Mouse (Mus musculus) hematopoietic stem cell, adult 5-6 weeks (primary cell): ENCODE results near the gene Ghrh. TPM values are rescaled to one million over a fixed set of nuclear protein-coding genes. Genes with fewer than 3 reads are reported as not detected.

Experiments
- ATAC-seq, 2 experiments: fragments of 125-278 bp in 1 of 2; replicated peaks in 1 of 2; 2 replicates each; pipeline ENCODE4 v1.8.0; 2016 to 2017; ENCODE audit warnings: inconsistent platforms in 2 of 2, mild to moderate bottlenecking in 2 of 2, moderate number of reproducible peaks in 2 of 2, low read depth in 1 of 2, moderate TSS enrichment in 1 of 2; ENCODE audit not compliant: low FRiP score in 2 of 2, poor library complexity in 2 of 2, severe bottlenecking in 2 of 2, insufficient read depth in 1 of 2, low TSS enrichment in 1 of 2
- total RNA-seq: library from RNA; stranded (forward); fragments of 172-1452, 232-1000 nt; gene quantifications from 2 replicates; pipeline ENCODE4 v1.2.3, GENCODE M21; 2017

Gene Ghrh
- total RNA-seq, 1 experiment from 2014 or later, result not detected

DNA sequence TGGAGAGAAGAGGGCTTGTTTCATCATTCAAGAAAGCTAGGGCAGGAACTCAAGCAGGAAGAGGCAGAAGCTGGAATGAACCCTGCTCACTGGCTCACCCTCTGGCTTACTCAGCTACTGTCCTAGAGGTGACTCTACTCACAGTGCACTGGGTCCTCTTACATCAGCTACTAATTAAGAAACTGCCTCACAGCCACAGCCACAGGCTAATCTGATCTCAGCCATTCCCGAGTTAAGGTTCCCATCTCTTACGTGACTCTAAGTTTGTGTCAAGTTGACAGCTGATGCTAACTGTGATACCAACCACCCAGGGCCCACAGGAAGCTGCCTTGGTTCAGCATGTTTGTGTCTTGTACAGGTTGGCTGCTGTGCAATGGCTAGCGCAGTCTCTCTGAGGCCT, 15.7 kb upstream of the Ghrh start:
- no peak for ATAC-seq

DNA sequence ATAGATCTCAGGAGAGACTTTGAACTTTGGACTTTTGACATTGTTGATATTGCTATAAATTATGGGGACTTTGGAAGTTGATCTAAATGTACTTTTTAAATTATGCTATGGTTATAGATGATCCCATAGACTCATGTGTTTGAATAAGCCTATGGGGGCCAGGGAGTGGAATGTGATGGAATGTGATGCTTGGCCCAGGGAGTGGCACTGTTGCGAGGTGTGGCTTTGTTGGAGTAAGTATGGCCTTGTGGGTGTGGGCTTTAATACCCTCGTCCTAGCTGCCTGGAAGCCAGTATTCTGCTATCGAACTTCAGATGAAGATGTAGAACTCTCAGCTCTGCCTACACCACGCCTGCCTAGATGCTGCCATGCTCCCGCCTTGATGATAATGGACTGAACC, 12.7 kb upstream of the Ghrh start:
- ATAC-seq, result no peak

DNA sequence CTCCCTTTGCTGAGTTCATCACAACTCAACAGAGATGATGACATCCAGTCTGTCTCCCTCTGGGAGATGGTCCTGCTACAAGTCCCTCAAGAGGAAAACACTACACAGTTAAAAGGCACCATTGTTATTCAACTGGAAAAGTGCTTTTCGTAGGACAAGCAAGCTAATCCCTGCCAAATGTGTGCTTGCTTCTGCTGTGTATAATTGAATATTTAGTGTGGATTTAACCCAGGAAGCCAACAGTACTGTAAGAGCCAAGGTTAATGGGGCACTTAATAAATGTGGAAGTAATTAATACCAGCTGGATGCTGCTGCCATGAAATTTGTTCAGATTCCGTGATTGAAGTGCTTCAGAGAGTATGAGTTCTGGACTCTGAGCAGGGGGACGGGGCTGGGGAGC, 6.8 kb upstream of the Ghrh start:
- ATAC-seq, result no peak

DNA sequence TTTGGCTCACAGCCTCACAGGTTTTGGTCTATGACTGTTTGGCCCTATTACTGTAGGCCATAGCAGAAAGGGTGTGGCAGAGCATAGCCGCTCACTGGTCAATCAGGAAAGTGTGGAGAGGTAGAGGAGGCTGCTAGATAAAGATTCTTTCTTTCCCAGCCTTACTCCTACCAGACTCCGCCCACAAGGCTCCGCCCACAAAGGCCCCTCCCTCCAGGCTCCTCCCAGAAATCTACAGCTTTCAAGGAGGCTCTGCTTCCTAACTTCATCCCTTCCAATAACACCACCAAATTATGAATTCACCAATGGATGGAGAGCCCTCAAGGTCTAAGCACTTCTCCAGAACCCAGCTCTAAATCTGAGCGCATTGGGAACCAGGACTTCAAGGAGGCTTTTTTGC, 5.9 kb upstream of the Ghrh start:
- no peak for ATAC-seq

DNA sequence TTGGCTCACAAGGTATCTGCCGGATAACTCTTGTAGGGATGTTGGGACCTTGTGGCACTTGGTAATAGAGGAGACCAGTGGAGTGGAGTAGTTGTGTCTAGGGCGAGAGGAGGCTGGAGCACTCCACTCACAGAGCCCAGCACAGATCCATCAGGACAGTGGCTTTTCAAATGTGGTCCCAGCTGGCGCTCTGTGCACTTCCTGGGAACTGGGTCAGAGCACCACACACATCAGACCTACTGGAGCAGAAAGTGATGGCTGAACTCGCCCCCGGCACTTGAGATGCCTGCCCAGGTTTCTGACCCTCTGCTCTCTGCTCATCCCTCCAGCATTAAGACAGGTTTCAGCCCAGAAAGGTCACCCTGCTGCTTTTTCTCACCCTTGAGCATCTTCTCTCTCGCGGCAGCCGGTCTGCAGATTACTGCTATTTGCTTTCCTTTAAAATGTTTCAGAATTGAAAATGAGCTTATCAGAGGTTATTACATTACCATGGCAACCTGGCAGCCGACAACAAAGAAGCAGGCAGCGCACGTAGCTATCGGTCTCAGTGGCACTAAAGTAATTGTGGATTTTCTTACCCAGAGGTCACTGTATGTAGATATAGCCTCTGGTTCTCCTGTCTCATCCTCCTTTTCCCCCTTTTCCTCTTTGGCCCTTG, 1.9 kb upstream of the Ghrh start:
- ATAC-seq, result no peak

DNA sequence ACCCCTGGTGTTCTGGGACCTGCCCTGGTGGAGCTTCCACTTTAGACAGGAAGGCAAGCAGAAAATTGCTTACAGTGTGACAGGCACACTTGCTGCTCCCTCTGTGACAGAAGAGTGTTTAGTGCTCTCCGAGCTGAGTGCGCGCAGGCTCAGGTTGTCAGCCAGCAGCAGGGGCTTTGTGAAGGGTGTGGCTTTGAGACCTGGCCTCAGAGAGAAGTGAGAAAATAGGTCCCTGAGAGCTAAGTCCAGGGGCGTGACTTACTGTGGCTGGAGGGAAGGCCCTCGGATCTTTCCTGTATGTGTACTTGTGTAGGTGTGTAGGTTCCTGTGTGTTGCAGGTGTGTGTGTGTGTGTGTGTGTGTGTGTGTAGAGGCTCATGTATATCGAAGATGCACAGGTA, 4.0 kb downstream of the Ghrh start:
- no peak for ATAC-seq

DNA sequence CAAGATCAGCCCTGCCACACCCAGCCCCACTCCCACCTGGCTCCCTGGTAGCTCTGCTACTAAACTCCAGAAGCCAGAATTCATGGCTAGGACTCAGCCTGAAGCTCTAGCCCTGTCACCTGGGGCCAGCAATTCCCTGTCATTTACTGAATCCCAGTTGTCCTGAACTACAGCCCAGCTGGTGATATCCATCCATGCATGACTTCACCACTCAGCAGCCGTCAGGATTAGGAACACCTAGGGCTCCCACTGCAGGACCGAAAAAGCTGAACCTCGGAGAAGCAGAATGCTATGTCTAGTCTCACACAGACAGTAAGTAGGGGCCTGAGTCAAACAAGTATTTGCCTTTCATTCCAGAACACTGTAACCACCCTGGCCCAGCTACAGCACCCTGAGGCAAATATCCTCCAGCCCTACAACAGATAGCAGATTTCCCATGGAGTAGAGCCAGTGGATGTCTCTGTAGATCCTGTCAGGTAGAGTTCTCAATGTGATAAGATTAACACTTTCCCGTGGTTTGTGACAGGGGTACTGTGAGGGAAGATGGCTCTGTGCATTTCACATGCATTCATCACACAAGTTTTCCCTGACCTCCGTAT, 4.9 kb downstream of the Ghrh start:
- no peak for ATAC-seq

DNA sequence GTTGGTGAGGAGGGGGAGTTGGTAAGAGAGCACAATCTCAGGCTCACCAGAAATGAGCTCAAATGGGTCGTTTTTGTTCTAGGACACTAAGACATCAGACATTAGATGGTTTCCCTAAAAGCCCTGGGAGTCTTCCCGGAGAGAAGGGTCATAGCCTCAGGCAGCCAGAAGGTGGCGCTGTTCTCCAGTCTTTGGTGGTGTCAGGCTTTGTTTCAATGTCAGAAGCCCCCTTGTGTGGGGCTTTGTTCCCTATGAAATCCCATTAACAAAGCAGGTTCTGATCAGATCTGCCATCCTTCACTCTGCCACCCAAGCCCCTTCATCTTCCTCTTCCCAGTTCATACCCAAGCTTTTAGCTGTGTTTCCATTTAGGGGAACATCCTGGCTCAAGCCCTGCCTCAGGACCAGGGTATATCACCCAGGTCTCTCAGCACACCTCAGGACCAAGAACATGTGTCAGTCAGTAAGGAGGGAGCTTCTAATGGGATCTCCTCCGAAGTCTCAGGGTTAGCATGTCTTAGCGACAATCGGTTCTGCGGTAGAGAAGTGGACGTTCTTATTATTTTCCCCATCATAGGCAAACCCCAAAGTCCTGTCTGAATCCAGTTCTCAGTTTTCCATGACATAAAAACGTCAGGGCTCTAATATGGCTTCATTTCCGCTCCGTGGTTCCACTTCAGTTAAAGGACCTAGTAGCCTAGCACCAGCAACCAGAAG, 5.6 kb downstream of the Ghrh start:
- ATAC-seq, result peak in 1 of 2 experiments; percentile 60; a peak in 2 of 4 replicates

DNA sequence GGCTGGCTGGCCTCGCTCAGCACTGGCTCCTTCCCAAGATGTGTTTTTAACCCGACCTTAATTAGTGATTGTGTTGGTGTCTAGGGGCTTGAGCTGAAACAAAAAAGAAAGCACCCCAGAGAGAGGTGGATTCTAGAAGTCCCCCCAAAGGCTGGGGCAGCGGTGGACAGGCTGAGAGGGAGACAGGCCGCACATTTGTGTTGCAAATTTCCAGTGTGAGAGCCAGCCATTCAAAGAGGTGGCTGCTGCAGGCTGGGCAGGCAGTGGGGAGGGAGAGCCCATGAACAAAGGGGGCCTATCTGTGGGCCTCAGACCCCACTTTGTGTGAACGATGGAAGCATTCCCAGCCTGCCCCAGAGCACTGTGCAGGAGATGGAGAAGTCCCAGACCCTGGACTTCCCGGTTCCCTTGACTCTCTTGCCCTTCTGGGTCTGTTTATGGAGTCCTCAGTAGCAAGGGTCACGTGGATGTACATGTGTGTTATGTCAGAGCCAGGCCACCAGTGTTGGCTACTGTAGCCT, 7.0 kb downstream of the Ghrh start:
- no peak for ATAC-seq

DNA sequence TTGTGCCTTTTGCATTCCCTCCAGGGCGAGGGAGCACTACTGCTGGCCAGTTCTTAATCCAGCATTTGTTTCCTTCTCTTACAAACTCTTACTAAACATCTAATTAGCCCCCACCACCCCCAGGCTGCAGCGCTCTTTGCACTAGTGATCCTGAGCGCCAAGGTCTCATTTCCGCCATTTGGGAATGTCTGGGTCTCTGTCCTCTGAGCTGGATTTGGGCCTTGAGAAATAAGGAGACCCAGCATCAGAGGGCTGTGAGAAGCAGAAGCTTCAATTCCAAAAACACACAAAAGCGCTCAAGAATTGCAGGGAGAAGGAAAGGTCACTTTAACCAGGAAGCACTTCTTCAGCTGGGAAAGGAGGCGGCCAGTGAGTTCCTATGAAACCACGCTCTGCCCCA, 7.8 kb downstream of the Ghrh start:
- ATAC-seq, result no peak

- ATAC-seq, result peak; percentile 67 to 69; a peak in 3 of 4 replicates
Measured at GRCm38 (mm10) chr2:157338663-157339062, 8.6 kb downstream of the Ghrh start.

- no peak for ATAC-seq
Measured at GRCm38 (mm10) chr2:157332059-157332458, 15.2 kb downstream of the Ghrh start.

- ATAC-seq, result no peak
Measured at GRCm38 (mm10) chr2:157328570-157328969, 18.7 kb downstream of the Ghrh start.

DNA sequence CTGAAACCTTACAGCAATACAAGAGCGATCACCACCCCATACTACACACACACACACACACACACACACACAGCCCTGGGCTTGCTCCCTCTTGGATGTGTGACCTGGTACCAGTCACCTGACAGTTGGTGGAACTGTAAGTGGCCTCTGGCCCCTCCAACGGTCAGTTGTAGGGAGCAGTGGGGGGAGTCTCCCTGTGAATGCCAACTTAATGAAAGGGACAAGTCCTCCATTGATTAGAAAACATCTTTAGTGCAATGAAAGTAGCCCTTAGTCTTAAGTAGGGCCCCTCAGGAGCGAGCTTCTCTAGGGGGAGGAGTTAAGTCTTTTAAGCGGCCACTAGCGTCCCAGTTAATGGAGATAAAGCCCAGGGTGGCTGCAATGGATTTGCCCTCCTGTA, 19.2 kb downstream of the Ghrh start:
- no peak for ATAC-seq

DNA sequence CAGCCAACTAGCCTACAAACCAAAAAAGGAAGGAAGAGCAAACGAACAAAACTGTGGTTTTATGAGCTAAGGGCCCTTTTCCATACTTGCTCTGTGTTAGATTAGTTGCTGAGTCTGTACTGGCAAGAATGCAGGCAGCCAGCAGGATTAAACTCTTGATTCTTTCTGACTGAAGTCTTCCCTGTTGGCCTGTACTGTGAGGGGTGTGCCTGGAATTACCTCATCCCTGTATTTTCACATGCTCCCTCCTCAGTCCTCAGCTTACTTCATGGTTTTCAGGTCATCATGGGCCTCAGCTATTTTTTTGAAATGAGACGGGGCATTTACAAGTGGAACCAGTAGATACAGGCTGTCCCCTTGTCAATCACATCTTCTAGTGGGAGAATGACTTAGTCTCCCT, 22.1 kb downstream of the Ghrh start:
- no peak for ATAC-seq

- ATAC-seq, result no peak
Measured at GRCm38 (mm10) chr2:157322029-157322766, 25.1 kb downstream of the Ghrh start.

DNA sequence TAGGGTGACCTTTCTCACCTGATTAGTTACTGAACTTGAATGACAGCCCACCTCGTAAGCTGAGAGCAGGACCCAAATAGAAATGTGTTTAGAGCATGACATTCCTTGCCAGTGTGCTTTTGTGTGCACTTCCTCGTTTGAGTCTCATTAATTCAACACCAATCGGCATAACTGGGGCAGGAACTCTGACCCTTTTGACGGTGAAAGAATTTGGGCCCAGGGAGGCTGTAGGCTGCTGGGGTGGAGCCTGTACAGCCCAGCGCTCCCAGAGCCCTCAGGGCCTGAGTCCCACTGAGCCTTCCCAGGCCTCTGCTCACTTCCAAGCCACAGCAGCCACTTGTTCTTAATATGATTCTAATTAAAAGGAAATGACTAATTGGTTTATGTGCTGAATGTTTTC, 26.4 kb downstream of the Ghrh start:
- no peak for ATAC-seq

DNA sequence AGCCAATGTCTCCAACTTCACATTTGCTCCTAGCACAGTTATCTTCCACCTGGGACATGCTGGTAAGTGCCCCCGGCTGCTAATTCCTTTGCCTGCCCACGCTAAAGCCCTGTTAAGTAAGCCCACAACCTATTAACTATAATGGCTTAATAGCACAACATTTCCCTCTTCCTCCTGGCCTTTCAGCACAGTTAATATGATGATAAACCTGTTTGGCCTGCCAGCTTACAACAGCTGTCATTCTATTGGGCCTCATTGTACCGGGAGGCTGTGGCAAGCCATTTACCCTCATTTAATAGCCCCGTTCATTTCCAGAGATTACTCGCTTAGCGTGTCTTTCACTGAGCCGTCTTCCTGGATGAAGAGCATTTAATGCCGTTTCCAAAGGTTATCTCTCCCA, 27.2 kb downstream of the Ghrh start:
- ATAC-seq, result no peak
